ENCODE assay signal across 28 mouse cellular contexts in the genomic region with DNA sequence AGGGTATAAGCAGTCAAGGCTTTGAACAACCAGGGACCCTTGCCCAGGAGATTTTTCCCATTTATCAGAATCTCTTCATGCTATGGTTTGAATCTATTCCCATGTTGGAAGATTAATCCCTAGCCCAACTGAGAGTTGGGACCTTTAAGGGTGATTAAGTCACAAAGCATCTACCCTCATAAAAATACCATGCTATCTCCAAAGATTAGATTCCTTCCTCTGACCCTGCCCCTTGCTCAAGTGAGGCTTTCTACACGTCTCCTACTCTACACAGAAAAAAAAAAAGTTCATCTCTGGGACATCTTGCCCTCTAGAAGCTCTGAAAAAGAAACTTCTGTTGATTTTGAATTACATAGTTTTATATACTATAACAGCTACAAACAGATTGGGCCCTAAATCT.
DNase-seq lines count a peak whose midpoint lies in the region; ATAC-seq and TF ChIP-seq lines count a peak whose summit lies in the region.
"Had no signal": no experiment of that assay in that cellular context is flagged by ENCODE, and none has a peak within 500 bp of the region (broad histone marks: within the 10 kb centered on the region; RNA-seq: fewer than 3 reads in every experiment).

No protein-coding gene starts in this region.

- no peak overlapping the region for H3K9ac ChIP-seq in kidney, postnatal 0 days (ENCODE audit: low read depth, low read length)
- no peak overlapping the region for H3K9ac ChIP-seq in intestine, postnatal 0 days (ENCODE audit: low read depth, low read length)
- H3K9ac ChIP-seq: embryonic facial prominence, embryonic 13.5 days; embryonic facial prominence, embryonic 15.5 days; forebrain, embryonic 12.5 days had no signal

- peak; percentile 8 for DNase-seq in heart, adult 11 months
- no peak for DNase-seq in heart, adult 18-20 months
- DNase-seq in kidney, postnatal 0 days (ENCODE audit: low spot score) = peak; percentile 19
- no peak for DNase-seq in kidney, adult 9 months
- no peak for DNase-seq in adrenal gland, postnatal 10 days
- no peak for DNase-seq in heart, embryonic 10.5 days (ENCODE audit: low spot score)
- DNase-seq: adrenal gland, adult 8-10 months; adrenal gland, postnatal 25 days; B cell, adult 2 months; cerebellum, adult 11 months; cerebellum, adult 18-20 months; cerebellum, adult 8-10 months; cerebellum, adult 9-11 months; cerebellum, postnatal 14 days; cerebellum, postnatal 36 days; embryo, embryonic 11 days had no signal

- no peaks in the 10 kb centered on the region for H3K4me1 ChIP-seq in kidney, postnatal 0 days (replicated peaks; ENCODE audit: insufficient read depth, low read length)
- H3K4me1 ChIP-seq in intestine, postnatal 0 days (replicated peaks; ENCODE audit: control insufficient read depth, insufficient read depth, low read length) = no peaks in the 10 kb centered on the region
- H3K4me1 ChIP-seq in heart, embryonic 10.5 days = peaks cover 17% of the 10 kb centered on the region; the same call in 1 of the 2 replicates
- H3K4me1 ChIP-seq: forebrain, embryonic 10.5 days; forebrain, embryonic 12.5 days had no signal

- no peak overlapping the region for H3K4me2 ChIP-seq in kidney, postnatal 0 days (ENCODE audit: low read length)
- H3K4me2 ChIP-seq in intestine, postnatal 0 days (replicated peaks; ENCODE audit: low read depth) = no peak overlapping the region
- H3K4me2 ChIP-seq: embryonic facial prominence, embryonic 13.5 days; embryonic facial prominence, embryonic 15.5 days; forebrain, embryonic 12.5 days had no signal

- no peak for ATAC-seq in kidney, postnatal 0 days (replicated peaks; ENCODE audit: low FRiP score, low read depth)
- ATAC-seq in intestine, postnatal 0 days = peak; percentile 71
- ATAC-seq: activated CD4-positive, CD25-positive, alpha-beta regulatory T cell, adult 4 months; CD4-positive, CD25-positive, alpha-beta regulatory T cell, adult 4 months; forebrain, embryonic 14.5 days; Patski had no signal

- H3K27ac ChIP-seq in kidney, postnatal 0 days = no peak overlapping the region
- H3K27ac ChIP-seq in intestine, postnatal 0 days (ENCODE audit: low read depth, low read length) = peak overlapping the region; percentile 50
- H3K27ac ChIP-seq in heart, embryonic 10.5 days = no peak overlapping the region
- H3K27ac ChIP-seq: embryonic facial prominence, embryonic 13.5 days; embryonic facial prominence, embryonic 15.5 days; forebrain, embryonic 10.5 days; forebrain, embryonic 12.5 days had no signal

- no peaks in the 10 kb centered on the region for H3K9me3 ChIP-seq in kidney, postnatal 0 days (replicated peaks; ENCODE audit: low read length)
- H3K9me3 ChIP-seq in intestine, postnatal 0 days (ENCODE audit: control insufficient read depth) = no peaks in the 10 kb centered on the region
- no peaks in the 10 kb centered on the region for H3K9me3 ChIP-seq in heart, embryonic 10.5 days
- H3K9me3 ChIP-seq: embryonic facial prominence, embryonic 13.5 days; embryonic facial prominence, embryonic 15.5 days; forebrain, embryonic 10.5 days; forebrain, embryonic 12.5 days; G1E had no signal

- no peaks in the 10 kb centered on the region for H3K36me3 ChIP-seq in kidney, postnatal 0 days (ENCODE audit: insufficient read depth, low read length)
- H3K36me3 ChIP-seq in intestine, postnatal 0 days (ENCODE audit: control insufficient read depth, insufficient read depth) = 0 out of 2 replicates have a peak, but pooled peaks cover 2% of the 10 kb centered on the region
- no peaks in the 10 kb centered on the region for H3K36me3 ChIP-seq in heart, embryonic 10.5 days
- H3K36me3 ChIP-seq: embryonic facial prominence, embryonic 13.5 days; embryonic facial prominence, embryonic 15.5 days; forebrain, embryonic 10.5 days; forebrain, embryonic 12.5 days; G1E had no signal

- whole genome bisulfite sequencing in kidney, postnatal 0 days = 50% methylated on average over 1 of the region's 1 CpGs
- 35% methylated on average over 1 of the region's 1 CpGs for WGBS in intestine, postnatal 0 days
- WGBS in heart, embryonic 10.5 days = 27% methylated on average over 1 of the region's 1 CpGs

- no peaks in the 10 kb centered on the region for H3K27me3 ChIP-seq in kidney, postnatal 0 days (ENCODE audit: insufficient read depth, low read length)
- no peaks in the 10 kb centered on the region for H3K27me3 ChIP-seq in intestine, postnatal 0 days (replicated peaks; ENCODE audit: control insufficient read depth, insufficient read depth, low read length)
- H3K27me3 ChIP-seq in heart, embryonic 10.5 days (ENCODE audit: insufficient read depth, poor library complexity, severe bottlenecking) = no peaks in the 10 kb centered on the region
- H3K27me3 ChIP-seq: CH12.LX; embryonic facial prominence, embryonic 13.5 days; embryonic facial prominence, embryonic 15.5 days; forebrain, embryonic 12.5 days; Patski had no signal

- TF ChIP-seq CTCF in kidney, postnatal 0 days (IDR thresholded peaks at IDR 0.05; ENCODE audit: low read depth) = no peak
- TF ChIP-seq CTCF in intestine, postnatal 0 days (IDR thresholded peaks at IDR 0.05; ENCODE audit: low read depth) = no peak

- H3K4me3 ChIP-seq in kidney, postnatal 0 days (replicated peaks; ENCODE audit: low read depth, low read length) = no peak overlapping the region
- H3K4me3 ChIP-seq in intestine, postnatal 0 days (ENCODE audit: low read depth, low read length) = no peak overlapping the region
- H3K4me3 ChIP-seq in heart, embryonic 10.5 days = no peak overlapping the region
- H3K4me3 ChIP-seq: embryonic facial prominence, embryonic 13.5 days; embryonic facial prominence, embryonic 15.5 days; erythroblast, embryonic 14.5 days; forebrain, embryonic 10.5 days; forebrain, embryonic 12.5 days had no signal

Comparison
In these comparisons a context has a peak if more than half of its experiments do, and no peak if none do; other contexts are left out.
1. DNase-seq: peak in heart, adult 11 months (single experiment) and kidney, postnatal 0 days (single experiment); none in heart, adult 18-20 months (0 of 2), kidney, adult 9 months (single experiment), adrenal gland, postnatal 10 days (single experiment) and heart, embryonic 10.5 days (single experiment).